Mouse (Mus musculus) kidney, adult 2 months (tissue): ENCODE measurements around the gene Prpf8.

Experiments
- CTCF ChIP-seq: fragments of 200-500 bp; conservative IDR thresholded peaks from 2 replicates; pipeline ENCODE4 v1.5.1; 2011; ENCODE audit warnings: low read depth, mild to moderate bottlenecking, control low read depth, low read length, moderate library complexity, mixed read lengths; ENCODE audit not compliant: insufficient read depth, insufficient read length
- POLR2A ChIP-seq: fragments of 200-500 bp; IDR thresholded peaks from one replicate; pipeline ENCODE4 v1.6.1; 2011; ENCODE audit warnings: low read depth, low read length, control low read depth

GRCm38 (mm10) chr11:75552906-75553482, 66.4 kb downstream of the Prpf8 start:
- TF ChIP-seq CTCF, result no peak
- TF ChIP-seq POLR2A, result no peak
